Mouse (Mus musculus) bone marrow, adult 2 months (tissue): ENCODE data around the gene Fry.

Experiments
- CTCF ChIP-seq: fragments of 200-500 bp; IDR thresholded peaks from 2 replicates; pipeline ENCODE4 v1.5.1; 2011; ENCODE audit warnings: low read length, control low read depth; ENCODE audit not compliant: control insufficient read depth, insufficient read depth
- POLR2A ChIP-seq: fragments of 200-500 bp; IDR thresholded peaks from 2 replicates; pipeline ENCODE4 v1.6.1; 2011; ENCODE audit warnings: low read depth, mild to moderate bottlenecking, control low read depth, low read length, borderline replicate concordance; ENCODE audit not compliant: control insufficient read depth

DNA sequence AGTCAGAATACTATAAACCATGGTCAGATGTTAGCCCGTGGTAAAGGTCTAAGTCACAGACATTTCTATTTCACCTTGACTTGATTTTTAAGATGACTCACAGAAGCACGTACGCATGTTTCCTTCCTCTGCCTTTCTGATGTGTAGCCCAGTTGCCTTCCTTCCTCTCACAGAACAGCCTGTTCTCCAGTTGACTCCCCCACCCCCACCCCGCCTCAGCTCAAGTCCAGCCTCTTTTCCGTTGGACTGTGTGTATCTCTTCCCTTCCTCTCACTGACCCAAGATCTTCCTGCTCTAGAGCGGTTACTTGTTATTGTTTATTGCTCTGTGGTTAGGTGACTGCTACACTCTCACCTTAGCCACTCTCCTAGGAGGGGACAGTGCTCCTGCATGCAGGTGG lies 350.0 kb downstream of the Fry start:
- no peak for TF ChIP-seq POLR2A
- TF ChIP-seq CTCF = no peak
